Mouse (Mus musculus) embryonic fibroblast, embryonic 13.5 days (primary cell): ENCODE results near the gene Supt7l.
"Not testable (repeated sequence)": the region's sequence is repeated elsewhere in the genome, so short reads cannot be mapped to it uniquely, and the experiment has no call there.

Experiments
- CTCF ChIP-seq: IDR thresholded peaks from 2 replicates; pipeline ENCODE4 v1.5.1; 2011; ENCODE audit warnings: mild to moderate bottlenecking, control low read depth, low read length, moderate library complexity, borderline replicate concordance; ENCODE audit not compliant: insufficient read depth
- POLR2A ChIP-seq: IDR thresholded peaks from 2 replicates; pipeline ENCODE4 v1.6.1; 2011; ENCODE audit warnings: low read depth, mild to moderate bottlenecking, control low read depth, low read length, moderate library complexity

DNA sequence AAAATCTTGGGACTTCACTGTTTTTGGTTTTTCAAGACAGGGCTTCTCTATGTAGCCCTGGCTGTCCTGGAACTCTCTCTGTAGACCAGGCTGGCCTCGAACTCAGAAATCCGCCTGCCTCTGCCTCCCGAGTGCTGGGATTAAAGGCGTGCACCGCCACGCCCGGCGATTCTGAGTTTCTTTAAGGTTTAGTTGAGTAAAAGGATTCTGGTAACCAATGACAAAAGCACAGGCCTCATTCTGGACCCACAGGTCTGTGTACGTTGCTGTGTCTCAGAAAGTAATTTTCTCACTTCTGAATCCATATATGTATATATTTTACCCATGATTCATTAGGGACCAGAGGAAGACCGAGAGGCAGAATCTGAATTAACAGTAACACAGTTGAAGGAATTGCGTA, at the start of gene Supt7l:
- not testable (repeated sequence) for TF ChIP-seq CTCF, POLR2A
